Mouse (Mus musculus): ENCODE data around the gene Btbd17. TPM values are rescaled to one million over a fixed set of nuclear protein-coding genes. Genes with fewer than 3 reads are reported as not detected.

Gene Btbd17
- polyA plus RNA-seq, 1 experiment from 2014 or later, result 0.34 TPM

DNA sequence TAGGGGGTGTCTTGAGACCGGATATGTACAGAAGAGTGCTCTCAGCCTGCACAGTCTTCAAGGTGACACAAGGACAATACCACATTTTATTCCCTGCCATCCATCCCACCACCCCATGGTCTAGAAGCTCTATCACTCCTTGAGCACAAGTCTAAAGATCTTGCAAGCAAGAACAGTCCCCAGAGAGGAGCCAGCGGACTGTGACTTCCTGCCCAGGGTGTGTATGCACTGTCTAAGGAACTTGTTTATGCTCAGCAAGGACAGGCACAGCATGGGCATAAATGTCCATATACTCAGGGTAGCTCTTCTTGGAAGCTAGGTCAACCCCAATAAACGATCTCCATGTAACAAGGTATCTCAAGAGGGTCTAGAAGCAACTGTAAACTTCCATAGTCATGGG is 2.2 kb upstream of the Btbd17 start:
- Histone ChIP-seq H3K36me3 (no peaks in the 10 kb centered on the region), H3K27me3 (ENCODE audit: insufficient read depth, poor library complexity, severe bottlenecking) (peaks cover 48% of the 10 kb centered on the region), H3K9me3 (no peaks in the 10 kb centered on the region), H3K4me3 (no peak overlapping the region), H3K27ac (no peak overlapping the region), H3K4me1 (peaks cover 20% of the 10 kb centered on the region)
- DNase-seq (ENCODE audit: low spot score), result no peak
- WGBS, result 78% methylated on average over 3 of the region's 3 CpGs

DNA sequence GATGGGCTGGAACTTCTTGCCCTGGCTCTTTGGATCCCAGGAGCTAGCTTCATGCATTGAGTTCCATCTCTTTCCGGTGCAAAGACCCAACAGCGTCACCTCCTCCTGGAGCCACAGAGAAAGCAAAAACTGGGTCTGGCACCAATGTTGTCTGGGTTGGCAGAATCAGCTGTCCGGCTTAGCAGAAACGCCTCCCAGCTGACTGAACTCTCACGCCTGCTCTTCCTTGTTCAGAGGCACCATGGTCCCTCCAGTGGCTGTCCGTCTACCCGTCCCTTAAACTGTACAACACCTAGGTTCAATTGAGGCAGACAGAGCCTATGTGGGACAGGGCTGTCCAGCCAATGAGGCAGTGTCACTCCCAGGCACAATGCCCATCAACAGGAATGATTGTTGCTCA is 1.4 kb upstream of the Btbd17 start:
- DNase-seq (ENCODE audit: low spot score), result no peak
- peaks cover 50% of the 10 kb centered on the region for H3K27me3 ChIP-seq (ENCODE audit: insufficient read depth, poor library complexity, severe bottlenecking)
- WGBS, result 83% methylated on average over 7 of the region's 7 CpGs

DNA sequence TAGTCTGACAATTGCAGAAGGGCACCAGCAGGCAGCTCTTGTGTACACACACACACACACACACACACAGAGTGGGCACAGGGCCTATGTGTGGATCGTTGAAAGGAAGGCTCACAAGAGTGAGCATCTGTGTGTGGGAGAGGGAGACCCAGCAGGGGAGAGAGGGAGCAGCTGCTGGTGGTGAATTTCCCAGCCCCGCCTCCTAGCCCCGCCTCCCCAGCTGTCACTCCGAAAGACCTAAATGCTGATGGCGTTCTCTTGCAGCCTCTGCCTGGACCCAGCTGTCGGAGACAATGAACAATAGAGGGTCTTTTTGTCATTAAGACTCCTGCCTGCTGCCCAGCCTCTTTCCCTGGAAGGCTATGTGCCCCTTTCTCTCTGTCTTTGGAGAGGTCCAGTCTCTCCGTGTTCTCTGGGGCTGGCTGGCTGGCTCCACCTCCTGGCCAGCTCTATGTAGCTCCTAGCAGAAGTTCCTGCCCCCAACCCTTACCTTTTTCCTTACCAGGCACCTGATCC is 456 bp downstream of the Btbd17 start:
- H3K27me3 ChIP-seq (ENCODE audit: insufficient read depth, poor library complexity, severe bottlenecking), result peaks cover 69% of the 10 kb centered on the region
- peak overlapping the region; percentile 49 for H3K4me3 ChIP-seq
- H3K27ac ChIP-seq, result no peak overlapping the region
- no peak for DNase-seq (ENCODE audit: low spot score)
- no peaks in the 10 kb centered on the region for H3K36me3 ChIP-seq
- H3K4me1 ChIP-seq, result peaks cover 28% of the 10 kb centered on the region
- 2% methylated on average over 7 of the region's 7 CpGs for WGBS
- no peaks in the 10 kb centered on the region for H3K9me3 ChIP-seq

More for the DNA sequence above, 1.4 kb upstream of the Btbd17 start:
- Histone ChIP-seq H3K27ac (no peak overlapping the region), H3K4me1 (peaks cover 15% of the 10 kb centered on the region), H3K36me3 (no peaks in the 10 kb centered on the region), H3K9me3 (no peaks in the 10 kb centered on the region), H3K4me3 (no peak overlapping the region)

GRCm38 (mm10) chr11:114794691-114795090 is 1.1 kb downstream of the Btbd17 start:
- Histone ChIP-seq H3K4me1 (peaks cover 33% of the 10 kb centered on the region), H3K4me3 (no peak overlapping the region), H3K27ac (no peak overlapping the region), H3K36me3 (no peaks in the 10 kb centered on the region), H3K27me3 (ENCODE audit: insufficient read depth, poor library complexity, severe bottlenecking) (peaks cover 75% of the 10 kb centered on the region), H3K9me3 (no peaks in the 10 kb centered on the region)
- 44% methylated on average over 4 of the region's 4 CpGs for WGBS
- DNase-seq (ENCODE audit: low spot score), result no peak

DNA sequence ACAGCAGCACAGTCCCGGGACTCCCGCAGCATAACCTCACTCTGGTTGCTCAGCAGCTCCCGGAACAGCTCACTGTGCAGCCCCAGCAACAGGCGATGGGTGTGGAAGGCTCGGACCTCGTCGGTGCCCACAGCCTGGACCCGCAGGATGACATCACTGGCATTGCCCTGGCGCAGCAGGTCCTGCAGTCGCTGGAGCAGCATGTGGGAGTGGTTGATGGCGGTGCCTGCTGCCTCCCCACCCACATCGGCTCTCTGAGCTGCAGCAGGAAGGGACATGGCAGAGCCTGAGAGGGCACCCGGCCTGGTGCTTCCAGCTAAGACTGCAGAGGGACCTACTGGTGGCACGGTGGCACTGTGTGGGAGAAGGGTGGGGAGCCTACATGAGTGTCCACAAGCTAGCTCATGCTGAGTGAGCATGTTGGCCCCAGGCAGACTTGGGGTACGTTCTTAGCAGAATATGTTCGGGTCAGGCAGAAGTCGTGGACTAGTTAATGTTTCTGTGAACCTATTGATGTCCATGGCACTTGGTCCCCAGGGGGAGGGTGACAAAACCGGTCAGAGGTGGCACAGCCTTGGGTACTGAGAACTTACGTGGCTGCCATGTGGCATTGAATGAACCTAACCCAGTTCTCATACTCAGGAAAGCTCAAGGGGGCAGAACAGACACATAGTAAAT is 1.7 kb downstream of the Btbd17 start:
- no peaks in the 10 kb centered on the region for H3K36me3 ChIP-seq
- H3K27me3 ChIP-seq (ENCODE audit: insufficient read depth, poor library complexity, severe bottlenecking), result peaks cover 82% of the 10 kb centered on the region
- no peak overlapping the region for H3K4me3 ChIP-seq
- H3K9me3 ChIP-seq, result no peaks in the 10 kb centered on the region
- H3K27ac ChIP-seq, result no peak overlapping the region
- peaks cover 40% of the 10 kb centered on the region for H3K4me1 ChIP-seq
- WGBS, result 64% methylated on average over 19 of the region's 19 CpGs
- DNase-seq (ENCODE audit: low spot score), result no peak

- Histone ChIP-seq H3K27ac (no peak overlapping the region), H3K9me3 (no peaks in the 10 kb centered on the region), H3K36me3 (no peaks in the 10 kb centered on the region), H3K4me3 (no peak overlapping the region), H3K4me1 (peaks cover 45% of the 10 kb centered on the region), H3K27me3 (ENCODE audit: insufficient read depth, poor library complexity, severe bottlenecking) (peaks cover 92% of the 10 kb centered on the region)
- DNase-seq (ENCODE audit: low spot score), result no peak
- WGBS, result 43% methylated on average over 5 of the region's 5 CpGs
These were observed 2.7 kb downstream of the Btbd17 start for GRCm38 (mm10) chr11:114792931-114793494.

DNA sequence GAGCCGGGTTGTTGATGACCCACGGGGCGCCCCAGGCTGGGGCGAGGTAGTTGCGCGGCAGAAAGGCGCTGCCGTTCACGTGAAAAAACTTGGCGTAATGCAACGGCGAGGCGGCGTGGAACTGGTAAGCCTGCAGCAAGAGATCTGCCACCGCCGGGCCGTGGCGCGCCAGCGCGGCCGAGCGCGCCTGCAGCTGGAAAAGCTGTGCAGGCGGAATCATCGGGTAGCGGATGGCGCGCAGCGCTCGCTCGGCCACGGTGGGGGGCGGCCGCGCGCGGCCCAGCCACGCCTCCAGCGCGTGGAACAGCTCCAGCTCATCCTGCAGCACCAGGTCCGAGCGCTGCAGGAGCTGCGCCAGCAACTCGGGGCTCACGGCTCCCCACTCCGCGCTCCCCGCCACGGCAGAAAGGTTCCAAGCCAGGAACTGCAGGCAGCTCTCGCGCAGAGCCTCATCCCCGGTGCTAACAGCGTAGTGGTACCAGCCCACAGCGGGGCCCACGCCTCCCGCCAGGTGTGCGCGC is 3.8 kb downstream of the Btbd17 start:
- Histone ChIP-seq H3K27me3 (ENCODE audit: insufficient read depth, poor library complexity, severe bottlenecking) (peaks cover 95% of the 10 kb centered on the region), H3K4me1 (peaks cover 45% of the 10 kb centered on the region), H3K9me3 (no peaks in the 10 kb centered on the region), H3K4me3 (peak overlapping the region; percentile 61), H3K36me3 (no peaks in the 10 kb centered on the region), H3K27ac (peak overlapping the region; percentile 57)
- no peak for DNase-seq (ENCODE audit: low spot score)
- WGBS, result 1% methylated on average over 59 of the region's 59 CpGs

DNA sequence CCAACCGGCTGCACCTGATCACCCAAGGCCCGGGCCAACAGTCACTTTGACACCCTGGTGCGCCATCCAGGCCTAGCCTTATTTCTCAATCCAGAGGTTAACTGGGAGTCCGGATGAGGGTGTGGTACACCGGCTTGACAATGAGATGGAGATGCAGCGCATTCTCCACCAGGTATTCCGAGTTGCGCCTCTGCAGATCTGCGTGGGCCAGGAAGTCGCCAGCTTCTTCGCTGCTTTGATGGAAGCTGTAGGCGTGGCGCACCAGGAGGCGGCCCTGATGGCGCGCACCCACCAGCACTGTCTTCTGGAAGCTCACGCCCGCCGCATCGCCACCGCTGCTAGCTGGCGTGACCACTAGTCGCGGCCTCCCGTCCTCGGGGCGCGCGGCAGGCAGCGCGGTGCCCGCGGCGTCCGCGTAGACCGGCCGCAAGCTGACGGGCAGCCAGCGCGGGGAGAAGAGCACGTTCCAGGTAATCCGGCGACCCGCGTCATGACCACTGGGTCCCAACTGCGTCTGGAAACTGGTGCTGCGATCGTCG is 4.3 kb downstream of the Btbd17 start:
- H3K27me3 ChIP-seq (ENCODE audit: insufficient read depth, poor library complexity, severe bottlenecking), result peaks cover 97% of the 10 kb centered on the region
- no peaks in the 10 kb centered on the region for H3K36me3 ChIP-seq
- H3K4me1 ChIP-seq, result peaks cover 48% of the 10 kb centered on the region
- WGBS, result 2% methylated on average over 49 of the region's 50 CpGs
- H3K9me3 ChIP-seq, result no peaks in the 10 kb centered on the region
- no peak overlapping the region for H3K27ac ChIP-seq
- no peak for DNase-seq (ENCODE audit: low spot score)
- H3K4me3 ChIP-seq, result peak overlapping the region; percentile 61

DNA sequence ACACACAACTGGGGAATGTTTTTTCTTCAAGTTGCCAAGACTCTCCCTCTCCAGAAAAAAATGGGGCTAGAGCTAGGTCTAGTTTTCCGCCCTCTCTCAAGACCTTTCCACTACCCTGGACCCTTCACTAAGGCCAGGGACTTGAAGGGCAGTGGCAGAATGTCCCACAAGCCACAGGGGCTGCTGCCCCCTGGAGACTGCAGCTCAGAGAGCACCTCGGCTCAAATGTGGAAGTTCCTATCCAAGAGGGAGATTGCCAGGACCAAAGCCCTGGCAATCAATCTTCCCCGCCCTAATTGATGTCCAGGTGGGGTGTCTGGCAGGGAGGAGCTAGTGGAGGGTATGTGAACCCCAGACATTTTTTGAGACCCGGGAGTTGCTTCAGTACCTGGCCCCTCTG is 4.9 kb downstream of the Btbd17 start:
- H3K9me3 ChIP-seq, result no peaks in the 10 kb centered on the region
- peak overlapping the region; percentile 61 for H3K4me3 ChIP-seq
- no peak overlapping the region for H3K27ac ChIP-seq
- peaks cover 98% of the 10 kb centered on the region for H3K27me3 ChIP-seq (ENCODE audit: insufficient read depth, poor library complexity, severe bottlenecking)
- H3K4me1 ChIP-seq, result peaks cover 48% of the 10 kb centered on the region
- no peaks in the 10 kb centered on the region for H3K36me3 ChIP-seq
- DNase-seq (ENCODE audit: low spot score), result no peak
- 14% methylated on average over 4 of the region's 4 CpGs for WGBS

GRCm38 (mm10) chr11:114790171-114790570 is 5.6 kb downstream of the Btbd17 start:
- Histone ChIP-seq H3K27ac (no peak overlapping the region), H3K4me1 (peaks cover 42% of the 10 kb centered on the region), H3K4me3 (no peak overlapping the region), H3K9me3 (no peaks in the 10 kb centered on the region), H3K36me3 (no peaks in the 10 kb centered on the region), H3K27me3 (ENCODE audit: insufficient read depth, poor library complexity, severe bottlenecking) (peaks cover 100% of the 10 kb centered on the region)
- 56% methylated on average over 12 of the region's 12 CpGs for WGBS
- no peak for DNase-seq (ENCODE audit: low spot score)

- no peak overlapping the region for H3K27ac ChIP-seq
- peaks cover 100% of the 10 kb centered on the region for H3K27me3 ChIP-seq (ENCODE audit: insufficient read depth, poor library complexity, severe bottlenecking)
- no peaks in the 10 kb centered on the region for H3K36me3 ChIP-seq
- peaks cover 39% of the 10 kb centered on the region for H3K4me1 ChIP-seq
- 0 out of 2 replicates have a peak overlapping the region, but pooled peaks have one; percentile 41 for H3K4me3 ChIP-seq
- WGBS, result 52% methylated on average over 9 of the region's 9 CpGs
- no peaks in the 10 kb centered on the region for H3K9me3 ChIP-seq
- no peak for DNase-seq (ENCODE audit: low spot score)
These were observed 6.0 kb downstream of the Btbd17 start for GRCm38 (mm10) chr11:114789716-114790115.

- Histone ChIP-seq H3K36me3 (no peaks in the 10 kb centered on the region), H3K27ac (no peak overlapping the region), H3K27me3 (ENCODE audit: insufficient read depth, poor library complexity, severe bottlenecking) (peaks cover 100% of the 10 kb centered on the region), H3K4me1 (peaks cover 39% of the 10 kb centered on the region), H3K9me3 (no peaks in the 10 kb centered on the region), H3K4me3 (peak overlapping the region; percentile 41)
- DNase-seq (ENCODE audit: low spot score), result peak; percentile 89
- 10% methylated on average over 30 of the region's 30 CpGs for WGBS
These were observed 6.6 kb downstream of the Btbd17 start for GRCm38 (mm10) chr11:114789061-114789714.

GRCm38 (mm10) chr11:114787611-114788010 is 8.1 kb downstream of the Btbd17 start:
- H3K9me3 ChIP-seq, result no peaks in the 10 kb centered on the region
- H3K4me3 ChIP-seq, result no peak overlapping the region
- peaks cover 100% of the 10 kb centered on the region for H3K27me3 ChIP-seq (ENCODE audit: insufficient read depth, poor library complexity, severe bottlenecking)
- 86% methylated on average over 3 of the region's 3 CpGs for WGBS
- peaks cover 39% of the 10 kb centered on the region for H3K4me1 ChIP-seq
- H3K36me3 ChIP-seq, result no peaks in the 10 kb centered on the region
- no peak for DNase-seq (ENCODE audit: low spot score)
- no peak overlapping the region for H3K27ac ChIP-seq

Data from heart, embryonic 10.5 days (tissue).